Comparison of ENCODE assay signal across 20 mouse cellular contexts in genomic region chr12:76556187-76556586, GRCm38 (mm10). TPM values are rescaled to one million over a fixed set of nuclear protein-coding genes. Genes with fewer than 3 reads are reported as not detected.
DNase-seq lines count a peak whose midpoint lies in the region; ATAC-seq and TF ChIP-seq lines count a peak whose summit lies in the region.
"Had no signal": no experiment of that assay in that cellular context is flagged by ENCODE, and none has a peak within 500 bp of the region (broad histone marks: within the 10 kb centered on the region; RNA-seq: fewer than 3 reads in every experiment).

No protein-coding gene starts in this region.

- H3K36me3 ChIP-seq in kidney, embryonic 14.5 days (ENCODE audit: control insufficient read depth, insufficient read depth, low read length): peaks cover 11% of the 10 kb centered on the region
- no peaks in the 10 kb centered on the region for H3K36me3 ChIP-seq in neural tube, embryonic 12.5 days
- H3K36me3 ChIP-seq in myocyte (ENCODE audit: control insufficient read depth, insufficient read depth): peaks cover 6% of the 10 kb centered on the region
- H3K36me3 ChIP-seq: hindbrain, embryonic 12.5 days; neural tube, embryonic 13.5 days had no signal

- ATAC-seq in kidney, embryonic 14.5 days (ENCODE audit: low FRiP score, low TSS enrichment): no peak
- no peak for ATAC-seq in neural tube, embryonic 12.5 days (ENCODE audit: low FRiP score, low read depth)
- ATAC-seq in frontal cortex, adult (ENCODE audit: low TSS enrichment): no peak
- ATAC-seq: forebrain, embryonic 13.5 days; liver, embryonic 12.5 days had no signal

- DNase-seq in adrenal gland, postnatal 14 days: peak; percentile 60
- DNase-seq in adrenal gland, postnatal 25 days: no peak
- DNase-seq in kidney, adult 11 months: peak; percentile 57
- no peak for DNase-seq in neural tube, embryonic 10.5 days (ENCODE audit: extremely low spot score, low spot score)
- DNase-seq: B cell, adult 2 months; cerebellum, adult 8-10 months; lung, adult 2 months; thymus, postnatal 36 days had no signal

- WGBS in kidney, embryonic 14.5 days: 53% methylated on average over 7 of the region's 7 CpGs
- 64% methylated on average over 7 of the region's 7 CpGs for WGBS in neural tube, embryonic 12.5 days

- H3K4me1 ChIP-seq in kidney, embryonic 14.5 days (ENCODE audit: control insufficient read depth, insufficient read depth, low read length): peaks cover 35% of the 10 kb centered on the region
- peaks cover 7% of the 10 kb centered on the region for H3K4me1 ChIP-seq in neural tube, embryonic 12.5 days
- H3K4me1 ChIP-seq: forebrain, embryonic 13.5 days had no signal

- H3K4me3 ChIP-seq in kidney, embryonic 14.5 days (ENCODE audit: low read length): no peak overlapping the region
- no peak overlapping the region for H3K4me3 ChIP-seq in neural tube, embryonic 12.5 days
- no peak overlapping the region for H3K4me3 ChIP-seq in myocyte
- H3K4me3 ChIP-seq: erythroblast, embryonic 14.5 days; forebrain, embryonic 13.5 days; heart, embryonic 15.5 days; hindbrain, embryonic 12.5 days; limb, embryonic 12.5 days; liver, embryonic 12.5 days; megakaryocyte, embryonic 14.5 days; neural tube, embryonic 13.5 days had no signal

- H3K27ac ChIP-seq in kidney, embryonic 14.5 days (ENCODE audit: low read depth, low read length): no peak overlapping the region; the same call in 1 of the 2 replicates
- no peak overlapping the region for H3K27ac ChIP-seq in neural tube, embryonic 12.5 days
- H3K27ac ChIP-seq: forebrain, embryonic 13.5 days; hindbrain, embryonic 12.5 days; limb, embryonic 12.5 days; liver, embryonic 12.5 days; neural tube, embryonic 13.5 days had no signal

- peaks cover 45% of the 10 kb centered on the region for H3K79me2 ChIP-seq in myocyte (ENCODE audit: control insufficient read depth, insufficient read depth)

- no peaks in the 10 kb centered on the region for H3K27me3 ChIP-seq in kidney, embryonic 14.5 days (ENCODE audit: control insufficient read depth, insufficient read depth, low read length)
- H3K27me3 ChIP-seq in neural tube, embryonic 12.5 days (replicated peaks): no peaks in the 10 kb centered on the region
- no peaks in the 10 kb centered on the region for H3K27me3 ChIP-seq in myocyte (ENCODE audit: control insufficient read depth, insufficient read depth, insufficient read length)
- H3K27me3 ChIP-seq: forebrain, embryonic 13.5 days; heart, embryonic 15.5 days; hindbrain, embryonic 12.5 days; limb, embryonic 12.5 days; neural tube, embryonic 13.5 days had no signal

- no peaks in the 10 kb centered on the region for H3K9me3 ChIP-seq in kidney, embryonic 14.5 days (ENCODE audit: control insufficient read depth, low read length)
- no peaks in the 10 kb centered on the region for H3K9me3 ChIP-seq in neural tube, embryonic 12.5 days
- H3K9me3 ChIP-seq: forebrain, embryonic 13.5 days; heart, embryonic 15.5 days; hindbrain, embryonic 12.5 days; limb, embryonic 12.5 days; liver, embryonic 12.5 days; megakaryocyte, embryonic 14.5 days; neural tube, embryonic 13.5 days had no signal

- no peak overlapping the region for H3K4me2 ChIP-seq in kidney, embryonic 14.5 days (replicated peaks; ENCODE audit: low read depth, low read length)
- H3K4me2 ChIP-seq in neural tube, embryonic 12.5 days (replicated peaks): no peak overlapping the region
- peak overlapping the region; percentile 7 for H3K4me2 ChIP-seq in myocyte (ENCODE audit: low read depth)
- H3K4me2 ChIP-seq: forebrain, embryonic 13.5 days; heart, embryonic 15.5 days; hindbrain, embryonic 12.5 days; limb, embryonic 12.5 days; liver, embryonic 12.5 days; neural tube, embryonic 13.5 days had no signal

- TF ChIP-seq POLR2A in myocyte (IDR thresholded peaks at IDR 0.05; ENCODE audit: insufficient read length, low read depth): no peak

- H3ac ChIP-seq in myocyte (ENCODE audit: control insufficient read depth, insufficient read length): no peak overlapping the region

- H3K9ac ChIP-seq in kidney, embryonic 14.5 days (ENCODE audit: low read depth, low read length): no peak overlapping the region
- 0 out of 2 replicates have a peak overlapping the region, but pooled peaks have one; percentile 13 for H3K9ac ChIP-seq in neural tube, embryonic 12.5 days
- H3K9ac ChIP-seq: forebrain, embryonic 13.5 days; heart, embryonic 15.5 days; hindbrain, embryonic 12.5 days; limb, embryonic 12.5 days; liver, embryonic 12.5 days; neural tube, embryonic 13.5 days had no signal

TF ChIP-seq in myocyte, 11 proteins besides CTCF, POLR2A, EP300 and RAD21:
- TF ChIP-seq E2F4 (IDR thresholded peaks at IDR 0.05; ENCODE audit: insufficient read depth) (no peak), REST (IDR thresholded peaks at IDR 0.05; ENCODE audit: insufficient read depth, insufficient read length) (no peak)

RNA-seq across cellular contexts. Expression of gene Plekhg3, which starts 25.5 kb away (rescaled TPM):
- 16.7 and 19.4 TPM in 2 replicates for total RNA-seq in adrenal gland, postnatal 14 days (2021)
- total RNA-seq in adrenal gland, postnatal 25 days (2021): 12.2 and 14.7 TPM in 2 replicates
- polyA plus RNA-seq in kidney, embryonic 14.5 days (2014; fragmentation: Nextera tagmentation; extraction: Ambion mirVana): 7.9 and 15.1 TPM in 2 replicates
- polyA plus RNA-seq in neural tube, embryonic 12.5 days (2016; fragmentation: Nextera tagmentation; extraction: Ambion mirVana): 1.9 and 2.0 TPM in 2 replicates
- polyA plus RNA-seq in myocyte (2012; fragmentation: generic; extraction: Trizol): 11.2 TPM

Comparison
In these comparisons a context has a peak if more than half of its experiments do, and no peak if none do; other contexts are left out.
1. DNase-seq: peak in adrenal gland, postnatal 14 days (single experiment) and kidney, adult 11 months (single experiment); none in adrenal gland, postnatal 25 days (single experiment) and neural tube, embryonic 10.5 days (single experiment).